Mouse (Mus musculus) liver, embryonic 11.5 days (tissue): ENCODE results near the gene Fam50a. TPM values are rescaled to one million over a fixed set of nuclear protein-coding genes. Genes with fewer than 3 reads are reported as not detected.

Experiments
- ATAC-seq: fragments of 200-750 bp; cut with Nextera tagmentation; replicated peaks from 2 replicates; pipeline ENCODE4 v1.8.0; 2017; ENCODE audit warnings: moderate number of reproducible peaks, mild to moderate bottlenecking, moderate TSS enrichment, moderate library complexity; ENCODE audit not compliant: low FRiP score
- DNase-seq: peaks from one replicate; pipeline ENCODE4 v3.0.0-alpha.2; 2017; ENCODE audit warnings: low spot score
- H3K27ac ChIP-seq: fragments of 300-500 bp; sonication (generic); 2 replicates; pipeline ENCODE4 v1.5.1; 2014; ENCODE audit warnings: mild to moderate bottlenecking, low read depth, low read length, control low read depth
- H3K27me3 ChIP-seq: fragments of 300-500 bp; sonication (generic); replicated peaks from 2 replicates; pipeline ENCODE4 v1.6.1; 2014; ENCODE audit warnings: low read length, mixed read lengths; ENCODE audit not compliant: control insufficient read depth, insufficient read depth
- H3K36me3 ChIP-seq: fragments of 300-500 bp; sonication (generic); 2 replicates; pipeline ENCODE4 v1.6.1; 2014; ENCODE audit warnings: mild to moderate bottlenecking, low read length, moderate library complexity, mixed read lengths; ENCODE audit not compliant: control insufficient read depth, insufficient read depth
- H3K4me1 ChIP-seq: fragments of 300-500 bp; sonication (generic); replicated peaks from 2 replicates; pipeline ENCODE4 v1.6.1; 2014; ENCODE audit warnings: low read length, mixed read lengths; ENCODE audit not compliant: control insufficient read depth, insufficient read depth
- H3K4me2 ChIP-seq: fragments of 300-500 bp; sonication (generic); 2 replicates; pipeline ENCODE4 v1.6.1; 2014; ENCODE audit warnings: mild to moderate bottlenecking, control low read depth, moderate library complexity
- H3K4me3 ChIP-seq: fragments of 300-500 bp; sonication (generic); 2 replicates; pipeline ENCODE4 v1.5.1; 2014; ENCODE audit warnings: low read depth, low read length, control low read depth
- H3K9ac ChIP-seq: fragments of 300-500 bp; sonication (generic); 2 replicates; pipeline ENCODE4 v1.6.1; 2014; ENCODE audit warnings: low read depth, low read length, control low read depth
- H3K9me3 ChIP-seq: fragments of 300-500 bp; sonication (generic); 2 replicates; pipeline ENCODE4 v1.6.1; 2016; ENCODE audit warnings: low read length, inconsistent platforms, mixed read lengths; ENCODE audit not compliant: control insufficient read depth
- WGBS: fragments of 180-500 bp; shearing (Covaris S2); extraction: QIAGEN DNeasy Blood & Tissue Kit; methylation state at CpG from one replicate; pipeline ENCODE4 v1.1.7; 2014; 5-methylcytosine and 5-hydroxymethylcytosine counted together
- microRNA-seq: library from miRNA; unstranded; fragments of <30 nt; microRNA quantifications from one replicate; pipeline ENCODE4, GENCODE M21; 2017; ENCODE audit warnings: borderline number of aligned reads
- polyA plus RNA-seq: library from polyadenylated mRNA; unstranded; fragments of >200 nt; fragmentation: Nextera tagmentation; extraction: Ambion mirVana; gene quantifications from 2 replicates; pipeline ENCODE4 v1.2.1, GENCODE M21; 2014

Gene Fam50a
- polyA plus RNA-seq, 1 experiment from 2014 or later, result 55.0 TPM

GRCm38 (mm10) chrX:74367512-74367911, 54.7 kb downstream of the Fam50a start:
- Histone ChIP-seq H3K27ac (0 out of 2 replicates have a peak overlapping the region, but pooled peaks have one; percentile 7), H3K9me3 (no peaks in the 10 kb centered on the region), H3K9ac (peak overlapping the region; percentile 80), H3K4me3 (peak overlapping the region; percentile 64), H3K4me1 (peaks cover 2% of the 10 kb centered on the region; the same call in 1 of the 2 replicates), H3K36me3 (no peaks in the 10 kb centered on the region), H3K4me2 (peak overlapping the region; percentile 71), H3K27me3 (no peaks in the 10 kb centered on the region)
- DNase-seq (no peak), ATAC-seq (no peak)
- WGBS, result 66% methylated on average over 10 of the region's 10 CpGs

GRCm38 (mm10) chrX:74368209-74368909, 55.5 kb downstream of the Fam50a start:
- peak overlapping the region; percentile 80 for H3K9ac ChIP-seq
- no peaks in the 10 kb centered on the region for H3K9me3 ChIP-seq
- peaks cover 2% of the 10 kb centered on the region; the same call in 1 of the 2 replicates for H3K4me1 ChIP-seq
- H3K4me2 ChIP-seq, result peak overlapping the region; percentile 71
- peak; percentile 76 for ATAC-seq
- no peaks in the 10 kb centered on the region for H3K27me3 ChIP-seq
- 16% methylated on average over 46 of the region's 49 CpGs for WGBS
- H3K4me3 ChIP-seq, result peak overlapping the region; percentile 64
- H3K36me3 ChIP-seq, result no peaks in the 10 kb centered on the region
- DNase-seq, result peak; percentile 72
- peak overlapping the region; percentile 72 for H3K27ac ChIP-seq

Small RNAs within 50 kb of the gene (microRNA-seq; reads per million reads assigned to microRNA genes)
- gene Mir7091 (3.2 reads per million), gene Mir7092 (1.4 reads per million)

Other genes starting within 250 kb of the Fam50a start
- not detected in 2 replicates for gene Opn1mw, start 185.6 kb upstream of the Fam50a start, polyA plus RNA-seq
- 10.5 and 11.8 TPM in 2 replicates for gene Mecp2, start 177.7 kb upstream of the Fam50a start, polyA plus RNA-seq
- not detected in 2 replicates for gene Tex28, start 145.2 kb upstream of the Fam50a start, polyA plus RNA-seq
- gene Tktl1, start 135.8 kb upstream of the Fam50a start, polyA plus RNA-seq, result not detected in 2 replicates
- 172 and 175 TPM in 2 replicates for gene Flna, start 63.2 kb upstream of the Fam50a start, polyA plus RNA-seq
- gene Emd, start 58.3 kb upstream of the Fam50a start, polyA plus RNA-seq, result 20.7 and 23.2 TPM in 2 replicates
- gene Rpl10, start 42.2 kb upstream of the Fam50a start, polyA plus RNA-seq, result 887 and 939 TPM in 2 replicates
- gene Taz, start 31.1 kb upstream of the Fam50a start, polyA plus RNA-seq, result 48.5 and 49.8 TPM in 2 replicates
- 12.1 and 15.3 TPM in 2 replicates for gene Dnase1l1, start 30.7 kb upstream of the Fam50a start, polyA plus RNA-seq
- gene Atp6ap1, start 15.9 kb upstream of the Fam50a start, polyA plus RNA-seq, result 90.5 and 103 TPM in 2 replicates
- 112 and 122 TPM in 2 replicates for gene Gdi1, start 8.0 kb upstream of the Fam50a start, polyA plus RNA-seq
- gene Plxna3, start 16.0 kb downstream of the Fam50a start, polyA plus RNA-seq, result 3.6 and 5.8 TPM in 2 replicates
- 94.4 and 102 TPM in 2 replicates for gene Lage3, start 40.6 kb downstream of the Fam50a start, polyA plus RNA-seq
- 72.0 and 75.4 TPM in 2 replicates for gene Ubl4a, start 60.2 kb downstream of the Fam50a start, polyA plus RNA-seq
- gene Slc10a3, start 60.3 kb downstream of the Fam50a start, polyA plus RNA-seq, result 11.9 and 13.0 TPM in 2 replicates
- 16.8 and 18.5 TPM in 2 replicates for gene Fam3a, start 80.2 kb downstream of the Fam50a start, polyA plus RNA-seq
- gene Ikbkg, start 80.3 kb downstream of the Fam50a start, polyA plus RNA-seq, result 19.2 and 23.0 TPM in 2 replicates
- gene G6pdx, start 116.2 kb downstream of the Fam50a start, polyA plus RNA-seq, result 65.0 and 76.6 TPM in 2 replicates
- not detected in 2 replicates for gene Gm6880, start 168.4 kb downstream of the Fam50a start, polyA plus RNA-seq